Mouse (Mus musculus): Measurements from ENCODE around the gene Ppp1r12c. TPM values are rescaled to one million over a fixed set of nuclear protein-coding genes. Genes with fewer than 3 reads are reported as not detected.

Ppp1r12c gene
- polyA plus RNA-seq, 1 experiment, result 72.0 TPM

DNA sequence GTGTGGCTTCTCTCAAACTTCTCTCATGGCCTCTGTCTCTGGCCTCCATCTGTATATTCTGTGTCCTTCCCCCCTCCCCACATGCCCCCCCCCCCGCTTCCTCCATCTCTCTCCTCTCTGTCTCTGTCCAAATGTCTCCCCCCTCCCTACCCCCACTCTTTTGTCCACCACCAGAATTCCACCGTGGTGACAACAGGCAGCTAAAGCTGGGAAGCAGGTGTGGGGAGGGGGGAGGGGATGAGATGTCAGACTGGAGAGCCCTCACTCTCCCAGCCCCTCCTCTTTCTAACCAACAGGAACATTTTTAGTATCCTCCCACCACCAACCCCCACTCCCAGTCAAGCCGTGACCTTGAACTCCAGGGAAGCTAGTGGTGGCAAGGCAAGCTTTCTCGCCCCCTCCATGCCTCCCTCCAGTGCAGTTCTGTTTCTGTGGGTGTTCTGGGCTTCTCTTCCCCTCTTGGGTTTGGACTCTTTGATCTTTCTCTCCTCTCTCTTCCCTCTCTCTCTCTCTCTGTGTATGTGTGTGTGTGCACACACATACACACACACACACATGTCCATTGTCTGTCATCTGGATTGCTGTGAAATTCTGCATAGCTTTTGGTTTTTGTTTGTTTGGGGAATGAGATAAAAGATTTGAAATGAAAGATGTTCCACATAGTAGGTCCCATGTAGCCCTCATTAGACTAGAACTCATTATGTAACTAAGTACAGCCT is 15.0 kb upstream of the Ppp1r12c start, which contains the start of gene Tnnt1:
TSS of gene Tnnt1 (minus strand) at position 51 of the 719 bp plus-strand sequence.
- no peak for DNase-seq (ENCODE audit: low spot score)

- DNase-seq (ENCODE audit: low spot score), result no peak
Observed at GRCm38 (mm10) chr7:4515853-4516252, 14.4 kb upstream of the Ppp1r12c start.

DNA sequence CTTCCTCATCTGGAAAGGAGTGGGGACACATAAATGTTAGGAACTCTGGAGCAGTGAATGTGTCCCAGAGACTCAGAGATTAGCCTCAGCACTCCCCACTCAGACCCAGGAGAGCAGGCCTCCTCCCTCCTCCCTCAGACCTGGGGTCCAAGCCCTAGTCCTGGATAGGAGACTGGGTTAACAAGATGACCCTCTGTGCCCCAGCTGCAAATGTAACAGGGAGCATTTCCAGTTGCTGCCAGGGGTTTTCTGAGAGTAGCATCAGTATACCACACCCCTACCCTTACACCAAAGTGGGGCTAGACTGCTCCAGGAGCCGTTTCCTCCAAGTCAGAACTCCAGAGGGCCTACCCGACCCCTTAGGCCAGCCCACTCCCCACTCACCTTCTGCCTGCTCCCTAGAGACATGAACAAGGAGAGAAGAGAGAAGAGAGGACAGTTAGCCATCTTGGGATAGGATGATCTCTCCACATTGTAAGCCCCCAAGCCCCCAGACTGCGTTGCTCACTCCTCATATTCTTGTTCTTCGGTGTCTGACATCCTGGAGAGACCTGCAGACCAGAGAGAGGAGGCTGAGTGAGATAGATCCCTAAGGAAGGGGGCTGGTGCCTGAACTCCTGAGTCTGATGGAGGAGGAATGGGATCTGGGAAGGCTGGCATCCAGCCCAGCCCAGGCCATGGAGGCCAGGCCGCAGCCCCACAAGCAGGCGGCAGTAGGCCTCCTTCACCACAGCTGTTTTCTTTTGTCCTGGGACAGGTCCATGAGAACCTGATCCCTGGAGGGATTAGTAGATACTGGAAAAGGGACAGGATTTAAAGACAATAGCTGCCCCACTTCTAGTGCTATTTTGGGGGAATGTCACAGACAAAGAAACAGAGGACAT is 12.6 kb upstream of the Ppp1r12c start:
- no peak for DNase-seq (ENCODE audit: low spot score)

DNA sequence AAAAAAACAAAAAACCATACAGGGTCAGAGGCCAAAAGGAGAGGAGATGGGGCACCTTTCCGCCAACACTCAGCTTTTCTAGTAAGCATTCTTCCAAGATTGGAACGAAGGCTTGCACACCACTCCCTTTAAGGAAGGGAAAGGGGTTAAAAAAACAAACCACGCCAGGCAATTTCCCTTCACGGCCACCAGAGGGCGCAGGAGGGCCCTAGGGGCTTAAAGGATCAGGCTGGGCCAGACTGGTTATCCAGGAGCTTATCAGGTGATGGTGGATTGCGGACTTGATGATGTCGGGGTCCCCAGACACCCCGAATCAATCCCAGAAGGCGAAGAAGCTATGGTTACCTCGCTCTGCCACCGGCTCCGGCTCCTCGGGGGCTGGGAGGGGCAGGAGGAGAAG is 11.8 kb upstream of the Ppp1r12c start:
- DNase-seq (ENCODE audit: low spot score), result no peak

DNA sequence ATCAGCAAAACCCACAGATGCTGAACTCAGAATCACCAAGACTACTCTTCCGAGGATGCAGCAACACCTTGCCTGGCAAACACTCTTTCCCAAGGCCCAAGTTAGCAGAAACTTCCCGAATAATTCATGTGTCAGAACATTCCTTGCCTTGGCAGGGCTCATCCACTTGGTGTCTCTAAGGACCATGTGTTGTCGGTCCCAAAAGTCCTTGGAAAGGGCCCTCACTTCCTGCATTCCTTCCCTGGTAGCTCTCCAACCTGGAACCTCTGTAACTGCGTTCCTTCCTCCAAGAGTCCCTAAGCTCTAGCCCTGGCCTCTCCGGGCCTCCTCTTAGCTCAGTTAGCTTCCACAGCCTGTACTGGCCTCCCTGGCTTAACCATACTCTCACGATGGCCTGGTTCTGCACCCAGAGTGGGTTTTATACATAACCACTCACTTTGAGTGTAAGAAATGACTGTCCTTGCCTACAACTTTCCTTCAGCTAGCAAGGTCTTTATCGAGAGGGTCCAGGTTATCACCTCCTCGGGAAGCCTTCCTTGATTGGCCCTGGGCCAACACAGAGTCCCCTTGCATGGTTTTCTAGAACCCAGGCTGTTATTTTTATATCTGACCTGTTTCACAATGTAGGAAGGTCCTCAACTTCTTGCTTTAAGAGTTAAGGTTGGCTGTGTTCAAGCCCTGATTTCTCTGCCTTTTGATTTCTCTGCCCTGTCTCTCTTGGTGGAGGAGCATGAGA is 10.2 kb upstream of the Ppp1r12c start:
- no peak for DNase-seq (ENCODE audit: low spot score)

GRCm38 (mm10) chr7:4509863-4510608 is 8.6 kb upstream of the Ppp1r12c start:
- DNase-seq (ENCODE audit: low spot score), result no peak

DNA sequence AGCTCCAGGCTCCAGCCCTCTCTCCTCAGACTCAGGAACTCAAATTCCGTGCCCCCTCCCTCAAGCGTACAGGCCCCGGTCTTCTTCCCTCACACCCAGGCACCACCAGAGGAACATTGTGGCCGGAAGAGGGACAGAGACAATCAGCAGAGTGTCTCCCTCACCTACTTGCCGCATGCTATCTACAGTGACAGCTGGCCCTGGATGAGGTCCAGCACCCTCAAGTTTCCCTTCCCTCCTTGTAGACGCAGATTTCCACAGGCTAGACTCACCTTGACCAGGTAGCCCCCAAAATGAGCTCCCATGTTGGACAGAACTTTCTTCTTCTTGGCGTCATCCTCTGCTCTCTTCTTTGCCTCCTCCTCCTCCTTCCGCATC is 7.2 kb upstream of the Ppp1r12c start:
- no peak for DNase-seq (ENCODE audit: low spot score)

GRCm38 (mm10) chr7:4508062-4508738 is 6.7 kb upstream of the Ppp1r12c start:
- no peak for DNase-seq (ENCODE audit: low spot score)

- DNase-seq (ENCODE audit: low spot score), result no peak
Observed at GRCm38 (mm10) chr7:4507220-4507619, 5.7 kb upstream of the Ppp1r12c start.

GRCm38 (mm10) chr7:4504646-4505435 is 3.4 kb upstream of the Ppp1r12c start:
- DNase-seq (ENCODE audit: low spot score), result no peak

- no peak for DNase-seq (ENCODE audit: low spot score)
Observed at GRCm38 (mm10) chr7:4503858-4504257, 2.4 kb upstream of the Ppp1r12c start.

- DNase-seq (ENCODE audit: low spot score), result no peak
Observed at GRCm38 (mm10) chr7:4503100-4503499, 1.6 kb upstream of the Ppp1r12c start.

- no peak for DNase-seq (ENCODE audit: low spot score)
Observed at GRCm38 (mm10) chr7:4502421-4503090, 1.1 kb upstream of the Ppp1r12c start.

GRCm38 (mm10) chr7:4500892-4501471 is 498 bp downstream of the Ppp1r12c start:
- peak; percentile 52 for DNase-seq (ENCODE audit: low spot score)

DNA sequence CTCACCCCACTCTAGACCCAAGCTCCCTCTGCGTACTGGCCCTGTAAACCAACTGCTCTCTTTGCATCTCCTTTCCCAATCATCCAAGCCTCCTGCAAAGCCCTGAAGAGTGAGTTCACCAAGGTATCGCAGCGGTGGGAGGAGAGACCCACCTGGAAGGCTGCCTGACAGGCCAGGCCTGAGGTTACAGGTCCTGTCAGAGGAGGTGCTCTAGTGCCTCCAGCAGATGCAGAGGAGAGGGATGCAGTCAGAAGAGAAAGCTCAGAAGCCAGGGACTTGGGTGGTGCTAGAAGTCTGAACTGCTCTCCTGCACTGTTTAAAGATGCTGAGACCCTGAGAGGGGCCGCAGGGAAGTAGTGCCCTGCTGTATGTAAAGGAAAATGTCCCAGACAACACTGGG is 2.4 kb downstream of the Ppp1r12c start:
- DNase-seq (ENCODE audit: low spot score), result no peak

GRCm38 (mm10) chr7:4498251-4498650 is 3.2 kb downstream of the Ppp1r12c start:
- DNase-seq (ENCODE audit: low spot score), result no peak

- DNase-seq (ENCODE audit: low spot score), result no peak
Observed at GRCm38 (mm10) chr7:4497271-4497903, 4.1 kb downstream of the Ppp1r12c start.

GRCm38 (mm10) chr7:4496468-4496867 is 5.0 kb downstream of the Ppp1r12c start:
- no peak for DNase-seq (ENCODE audit: low spot score)

DNA sequence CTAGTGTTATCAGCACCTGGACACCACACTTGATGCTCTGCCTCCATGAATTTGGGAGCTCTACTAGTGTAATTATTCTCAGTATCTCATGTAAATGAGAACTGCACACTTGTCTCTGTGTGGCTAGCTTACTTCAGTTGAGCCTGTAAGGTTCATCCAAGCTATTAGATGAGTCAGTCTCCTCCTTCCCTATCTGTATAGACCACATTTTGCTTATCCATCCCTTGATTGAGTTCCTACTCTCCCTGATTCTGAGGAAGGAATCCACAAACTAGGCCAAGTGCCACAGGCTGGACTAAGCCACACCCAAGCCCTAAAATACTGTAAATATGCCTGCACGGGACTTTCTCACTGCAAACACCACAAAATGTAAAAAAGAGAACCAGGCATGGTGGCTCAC is 7.5 kb downstream of the Ppp1r12c start:
- DNase-seq (ENCODE audit: low spot score), result no peak
